Mouse (Mus musculus): ENCODE data around the gene Slc4a8.

DNA sequence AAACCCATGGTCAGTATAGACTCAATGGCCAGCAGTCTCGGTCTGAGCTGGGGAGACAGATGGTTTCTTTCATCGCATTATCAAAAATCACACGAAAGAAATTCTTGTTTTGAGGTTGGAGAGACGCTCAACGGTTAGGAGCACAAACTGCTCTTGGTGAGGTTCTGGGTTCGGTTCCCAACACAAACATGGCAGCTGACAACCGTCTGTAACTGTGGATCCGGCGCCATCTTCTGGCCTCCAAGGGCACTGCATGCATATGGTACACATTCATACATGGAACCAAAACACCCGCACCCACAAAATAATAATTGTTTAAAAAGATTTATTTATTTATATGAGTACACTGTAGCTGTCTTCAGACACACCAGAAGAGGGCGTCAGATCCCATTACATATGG is 43.0 kb upstream of the Slc4a8 start:
- TF ChIP-seq CTCF (IDR thresholded peaks at IDR 0.05; ENCODE audit: borderline replicate concordance, insufficient read depth, low read depth, low read length) (peak; percentile 21; the same call in 1 of the 2 replicates), POLR2A (IDR thresholded peaks at IDR 0.05; ENCODE audit: borderline replicate concordance, insufficient read depth, low read length) (no peak)
